Mouse (Mus musculus) induced T-regulatory cell, adult 2 months (primary cell): ENCODE results near the gene Dclk2.

Experiments
- DNase-seq: peaks from one replicate; pipeline ENCODE4 v3.0.0-alpha.2; 2012; ENCODE audit warnings: low read depth

The Dclk2 gene

DNA sequence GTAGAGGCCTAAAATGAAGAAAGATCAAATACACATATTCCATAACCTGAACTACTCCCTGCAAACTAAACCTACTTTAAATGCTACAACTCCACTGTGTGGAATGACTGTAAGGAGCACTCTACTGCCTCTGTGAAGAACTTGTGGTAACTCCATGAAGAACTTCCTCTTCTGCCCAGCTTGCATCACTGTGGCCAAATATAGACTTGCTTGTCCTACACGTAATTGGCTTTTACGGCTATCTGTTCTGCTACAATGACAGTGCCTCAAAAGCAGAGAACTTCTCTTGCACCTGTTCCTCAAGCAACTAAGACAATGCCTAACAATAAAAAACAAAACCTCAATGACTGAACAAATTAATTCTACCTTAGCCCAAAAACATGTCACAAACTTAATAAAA is 26.2 kb downstream of the Dclk2 start:
- DNase-seq: no peak

DNA sequence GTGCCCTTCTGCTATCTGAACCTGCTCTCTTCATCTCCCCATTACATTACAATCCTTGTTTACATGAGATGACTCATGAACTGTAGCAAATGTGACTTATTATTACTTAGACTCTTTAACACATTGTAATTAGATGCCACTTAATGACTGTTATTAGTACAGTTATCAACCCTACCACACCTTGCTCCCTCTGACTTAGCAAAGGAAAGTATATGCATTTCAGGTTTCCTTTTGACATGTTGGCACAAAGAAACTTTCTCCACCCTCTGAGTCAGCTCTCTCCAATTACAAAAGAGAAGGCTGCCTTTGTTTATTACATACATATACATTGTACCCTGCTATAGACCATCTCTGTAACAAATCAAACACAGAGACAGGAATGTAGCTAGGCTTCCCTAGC is 33.1 kb downstream of the Dclk2 start:
- DNase-seq: no peak

- no peak for DNase-seq
Observed at GRCm38 (mm10) chr3:86885180-86885579, 35.5 kb downstream of the Dclk2 start.

DNA sequence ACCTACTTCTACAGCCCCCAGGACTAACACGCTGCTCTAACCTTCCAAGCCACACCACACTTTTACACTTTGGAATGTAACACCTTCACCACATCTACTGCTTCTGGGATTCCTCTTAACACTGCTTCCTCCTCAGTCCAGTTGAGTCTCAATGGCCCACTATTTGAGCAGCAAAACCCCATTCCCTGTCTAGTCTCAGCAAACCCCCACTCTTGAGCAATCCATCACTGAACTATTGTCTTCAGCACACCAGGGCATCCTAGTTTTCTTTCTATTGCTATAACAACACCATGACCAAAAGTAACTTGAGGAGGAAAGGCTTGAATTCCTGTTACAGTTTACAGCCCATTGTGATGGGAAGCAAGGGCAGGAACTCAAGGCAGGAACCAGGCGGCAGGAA is 36.2 kb downstream of the Dclk2 start:
- no peak for DNase-seq

GRCm38 (mm10) chr3:86883985-86884384 is 36.7 kb downstream of the Dclk2 start:
- DNase-seq: no peak

DNA sequence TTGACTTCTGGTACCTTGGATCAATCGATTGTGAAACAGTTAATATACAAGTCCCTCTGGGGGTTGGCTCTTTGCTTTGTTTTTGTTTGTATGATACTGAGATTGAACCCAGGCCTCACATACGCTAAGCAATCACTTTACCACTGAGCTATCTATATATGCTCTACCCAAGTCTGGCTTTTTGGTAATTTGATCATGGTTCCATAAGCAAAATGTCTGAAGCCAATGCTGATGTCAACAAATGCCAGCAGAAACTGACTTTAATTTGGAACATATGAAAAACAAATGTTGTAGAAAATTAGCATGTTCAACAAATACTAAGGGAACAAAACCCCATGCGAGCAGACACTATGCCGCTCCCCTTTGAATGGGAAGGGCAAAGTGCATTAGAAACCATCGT is 44.7 kb downstream of the Dclk2 start:
- no peak for DNase-seq

- no peak for DNase-seq
Observed at GRCm38 (mm10) chr3:86873092-86873600, 47.5 kb downstream of the Dclk2 start.

DNA sequence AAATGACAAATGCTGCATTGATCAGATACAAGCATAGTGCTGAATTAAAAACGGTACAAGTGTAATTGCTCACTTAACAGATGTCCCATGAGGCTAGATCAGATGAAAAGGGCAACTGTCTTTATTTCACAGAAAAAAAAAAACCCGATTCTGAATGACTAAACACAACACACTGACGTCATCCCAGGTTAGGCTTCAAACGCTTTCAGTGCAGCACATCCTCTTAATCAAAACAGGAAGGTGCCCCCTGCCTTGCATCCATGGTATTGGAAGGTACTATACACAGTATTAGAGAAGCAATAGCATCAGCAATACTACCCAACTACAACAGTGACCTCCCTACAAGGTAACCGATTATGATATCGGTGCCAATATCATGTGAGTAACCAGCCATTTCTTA is 49.7 kb downstream of the Dclk2 start:
- DNase-seq: peak; percentile 89

GRCm38 (mm10) chr3:86870411-86870810 is 50.2 kb downstream of the Dclk2 start:
- DNase-seq: no peak

GRCm38 (mm10) chr3:86868721-86869120 is 51.9 kb downstream of the Dclk2 start:
- peak; percentile 53 for DNase-seq

DNA sequence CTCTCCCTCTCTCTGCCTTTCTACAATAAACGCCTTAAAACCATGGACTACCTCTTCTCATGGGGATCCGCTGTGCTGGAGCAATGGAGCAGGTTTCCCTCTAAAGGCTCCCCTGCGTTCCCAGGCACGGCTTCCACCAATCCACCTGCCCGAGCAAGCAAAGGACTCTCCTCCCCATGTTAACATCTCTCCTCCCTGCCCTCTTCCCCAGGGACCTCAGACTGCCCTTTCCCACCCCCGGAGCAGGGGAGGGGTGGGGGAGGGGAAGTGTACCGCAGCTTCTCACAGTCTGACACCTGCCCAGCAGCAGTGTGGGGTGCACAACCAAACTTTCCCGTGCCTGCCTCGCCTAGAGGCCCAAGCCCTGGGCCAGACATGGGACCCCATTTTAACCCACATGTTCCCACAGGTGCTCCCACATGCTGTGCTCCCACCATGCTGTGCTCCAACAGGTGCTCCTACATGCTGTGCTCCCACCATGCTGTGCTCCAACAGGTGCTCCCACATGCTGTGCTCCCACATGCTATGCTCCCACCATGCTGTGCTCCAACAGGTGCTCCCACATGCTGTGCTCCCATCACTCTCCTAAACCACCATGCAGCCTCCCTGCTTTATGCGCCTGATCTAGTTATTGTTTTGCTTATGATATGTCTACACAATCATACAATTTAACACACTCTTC is 57.2 kb downstream of the Dclk2 start:
- no peak for DNase-seq

- DNase-seq: no peak
Observed at GRCm38 (mm10) chr3:86862939-86863311, 57.7 kb downstream of the Dclk2 start.

DNA sequence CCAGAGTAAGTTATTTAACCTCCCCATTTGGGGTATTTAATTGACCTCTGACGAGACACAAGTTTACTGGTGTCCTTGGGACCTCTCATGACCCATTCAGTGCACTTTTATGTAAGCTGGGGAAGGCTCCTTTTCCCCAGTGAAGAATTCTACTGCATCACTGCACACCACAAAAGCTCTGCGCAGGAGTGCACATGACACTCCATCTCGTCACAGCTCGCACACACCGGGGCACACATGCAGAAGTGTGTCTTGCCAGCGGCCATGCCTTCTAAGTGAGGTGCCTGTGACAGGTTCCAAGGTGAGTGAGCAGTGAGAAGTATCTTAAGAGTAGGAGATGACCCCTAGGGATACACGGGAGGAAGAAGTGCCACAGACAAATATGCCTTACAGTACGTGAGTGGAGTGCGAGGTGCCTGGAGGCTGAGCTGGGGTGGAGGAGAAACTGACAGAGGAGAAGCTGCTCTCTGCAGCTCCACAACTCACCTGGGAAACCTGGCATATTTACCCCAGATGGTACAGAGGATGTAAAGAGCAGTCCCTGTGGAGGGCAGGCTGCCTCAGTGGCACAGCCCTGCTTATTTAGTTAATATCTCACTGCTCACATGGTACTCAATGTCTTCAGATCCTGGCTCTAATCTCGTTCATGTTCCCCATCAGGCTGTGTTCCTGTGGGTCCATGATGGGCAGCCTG is 58.3 kb downstream of the Dclk2 start:
- DNase-seq: no peak

DNA sequence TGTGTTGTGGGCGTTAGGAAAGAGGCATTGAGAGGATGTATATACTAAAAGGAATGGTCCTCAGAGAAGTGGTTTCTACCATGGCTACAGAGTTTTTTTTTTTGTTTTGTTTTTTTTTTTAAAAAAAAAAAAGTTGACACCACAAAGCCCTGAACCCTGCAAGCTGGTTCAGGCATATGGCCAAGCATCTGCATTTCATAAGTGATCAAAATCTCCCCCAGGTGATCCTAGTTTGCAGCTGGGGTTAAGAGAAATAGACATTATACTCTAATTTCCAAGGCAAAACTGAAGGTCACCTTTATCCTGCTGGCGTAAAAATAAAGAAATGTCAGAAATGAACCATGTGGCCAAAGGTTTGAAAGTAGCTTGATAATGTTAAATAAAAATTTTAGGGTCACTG is 60.9 kb downstream of the Dclk2 start:
- no peak for DNase-seq

DNA sequence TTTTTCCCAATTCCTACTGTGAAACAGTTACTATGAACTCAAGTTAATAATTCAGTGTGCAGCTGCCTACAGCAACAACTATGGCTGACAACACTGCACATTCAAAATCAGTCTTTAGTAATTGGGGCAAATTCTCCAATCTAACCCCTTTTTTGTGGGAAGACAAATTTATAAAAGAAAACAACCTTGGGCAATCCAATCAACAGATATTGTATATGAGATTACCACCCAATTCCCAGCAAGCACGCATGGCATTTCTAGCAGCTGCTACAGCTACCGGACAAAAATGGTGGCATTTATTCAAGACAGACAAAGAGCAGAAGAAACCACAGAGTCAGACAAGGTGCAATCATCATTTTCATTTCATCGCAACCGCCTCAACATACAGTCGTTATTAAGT is 62.0 kb downstream of the Dclk2 start:
- DNase-seq: no peak

DNA sequence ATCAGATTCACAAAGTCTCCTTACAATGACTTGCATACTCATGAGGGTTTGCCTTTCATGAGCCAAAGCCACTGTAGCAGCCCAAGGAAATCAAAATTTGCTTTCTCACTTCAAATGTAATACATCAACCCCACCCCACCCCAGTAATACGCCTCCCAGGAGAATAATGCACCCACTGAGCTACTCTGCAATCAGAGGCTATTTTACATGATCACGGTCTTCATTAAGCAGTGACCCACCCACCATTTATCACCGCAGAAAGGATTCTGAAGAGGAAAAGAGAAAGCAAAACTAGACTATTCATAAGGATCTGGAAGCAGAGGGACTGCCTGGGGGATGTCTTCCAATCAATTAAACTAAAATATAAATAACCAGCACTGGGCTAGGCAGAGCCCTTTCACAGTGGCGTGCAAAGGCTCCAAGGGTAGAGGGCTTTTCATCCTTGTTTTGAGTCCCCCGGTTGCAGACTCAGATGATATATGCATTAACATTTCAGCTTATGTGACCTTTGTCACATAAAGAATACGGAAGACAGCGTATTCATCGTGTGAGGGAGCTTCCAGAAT is 62.7 kb downstream of the Dclk2 start:
- no peak for DNase-seq

- DNase-seq: no peak
Observed at GRCm38 (mm10) chr3:86852867-86853266, 67.8 kb downstream of the Dclk2 start.

- DNase-seq: peak; percentile 23
Observed at GRCm38 (mm10) chr3:86851131-86851530, 69.5 kb downstream of the Dclk2 start.

DNA sequence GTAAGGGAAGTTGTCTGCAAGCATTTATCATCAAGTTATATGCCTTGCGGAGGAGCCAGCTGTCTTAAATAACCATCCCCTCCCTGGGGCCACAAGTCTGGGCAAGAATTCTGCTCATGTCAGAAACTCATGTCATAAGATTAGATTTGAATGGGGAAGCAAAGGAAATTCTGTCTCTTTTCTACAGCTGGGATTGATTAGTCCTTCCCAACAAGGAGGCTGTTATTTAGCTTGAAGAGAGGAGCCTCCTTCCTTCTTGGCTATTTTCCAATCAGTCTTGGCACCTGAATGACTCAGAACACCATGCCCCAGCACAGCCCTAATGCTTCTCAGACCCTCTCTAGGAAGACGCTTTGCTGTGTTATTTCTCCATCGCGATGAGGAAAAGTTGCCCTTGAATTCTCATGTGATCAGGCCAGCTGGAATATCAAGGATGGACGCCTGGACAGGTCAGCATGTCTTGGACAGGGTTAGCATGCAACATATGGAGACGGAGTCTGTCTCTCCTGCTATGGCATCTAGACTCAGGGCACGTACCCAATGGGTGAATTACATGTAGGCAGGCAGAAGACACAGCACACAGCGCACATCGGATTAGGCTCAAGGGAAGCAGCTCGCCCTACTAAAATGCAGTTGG is 70.1 kb downstream of the Dclk2 start:
- DNase-seq: no peak

GRCm38 (mm10) chr3:86849337-86849736 is 71.3 kb downstream of the Dclk2 start:
- DNase-seq: peak; percentile 60

DNA sequence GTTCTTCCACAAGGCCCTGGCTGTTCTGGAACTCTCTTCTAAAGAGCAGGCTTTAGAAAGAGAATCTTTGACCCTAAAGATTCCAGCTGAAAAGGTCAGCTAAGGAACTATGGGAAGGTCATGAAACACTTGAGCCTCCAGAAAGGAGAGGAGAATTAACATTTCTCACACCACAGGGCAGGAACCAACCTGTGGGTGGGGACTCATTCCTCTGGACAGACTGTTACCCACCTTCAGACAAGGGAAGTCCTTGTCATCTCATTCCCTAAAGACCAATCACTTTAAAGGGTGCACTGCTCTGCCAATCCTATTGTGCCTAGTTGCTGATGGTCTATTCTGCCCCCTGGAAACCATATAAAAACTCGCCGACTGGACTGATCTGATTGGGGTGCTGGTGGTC is 73.1 kb downstream of the Dclk2 start:
- peak; percentile 39 for DNase-seq

DNA sequence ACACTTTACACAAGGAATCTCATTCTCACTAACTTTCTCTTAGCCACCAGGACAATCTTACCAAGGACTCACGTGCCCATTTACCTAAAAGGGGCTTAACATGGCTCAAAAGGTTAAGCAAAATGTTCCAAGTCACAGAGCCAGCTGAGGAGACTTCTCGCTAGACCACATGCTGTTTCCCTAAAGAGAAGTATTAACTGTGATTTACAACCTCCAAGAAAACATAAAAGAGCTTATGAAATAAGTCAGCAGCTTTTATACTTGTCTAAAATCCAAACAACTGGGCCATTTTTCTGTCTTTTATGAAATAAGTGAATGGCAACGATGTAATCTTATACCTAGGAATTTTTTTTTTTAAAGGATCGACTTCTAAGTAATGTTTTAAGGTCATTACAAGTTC is 74.6 kb downstream of the Dclk2 start:
- DNase-seq: peak; percentile 43

GRCm38 (mm10) chr3:86845578-86845977 is 75.1 kb downstream of the Dclk2 start:
- no peak for DNase-seq
